Mouse (Mus musculus) hematopoietic stem cell, adult 5-6 weeks (primary cell): ENCODE measurements around the gene Atp1b1. TPM values are rescaled to one million over a fixed set of nuclear protein-coding genes. Genes with fewer than 3 reads are reported as not detected.

Experiments used
- ATAC-seq, 2 experiments: fragments of 125-278 bp in 1 of 2; replicated peaks in 1 of 2; 2 replicates each; pipeline ENCODE4 v1.8.0; 2016 to 2017; ENCODE audit warnings: inconsistent platforms in 2 of 2, mild to moderate bottlenecking in 2 of 2, moderate number of reproducible peaks in 2 of 2, low read depth in 1 of 2, moderate TSS enrichment in 1 of 2; ENCODE audit not compliant: low FRiP score in 2 of 2, poor library complexity in 2 of 2, severe bottlenecking in 2 of 2, insufficient read depth in 1 of 2, low TSS enrichment in 1 of 2
- total RNA-seq: library from RNA; stranded (forward); fragments of 172-1452, 232-1000 nt; gene quantifications from 2 replicates; pipeline ENCODE4 v1.2.3, GENCODE M21; 2017

Gene Atp1b1
- total RNA-seq = 3.1 and 9.5 TPM in 2 replicates

- peak; percentile 63 to 78 for ATAC-seq
Measured at GRCm38 (mm10) chr1:164458245-164458613, at the start of gene Atp1b1. Gene Atp1b1 (minus strand): TSS chr1:164458355.

GRCm38 (mm10) chr1:164505096-164505495 is 46.9 kb upstream of the Atp1b1 start:
- ATAC-seq = no peak

GRCm38 (mm10) chr1:164503140-164503730 is 45.1 kb upstream of the Atp1b1 start:
- no peak for ATAC-seq

- ATAC-seq = no peak
Measured at GRCm38 (mm10) chr1:164502231-164502630, 44.1 kb upstream of the Atp1b1 start.

GRCm38 (mm10) chr1:164494741-164495512 is 36.8 kb upstream of the Atp1b1 start:
- no peak for ATAC-seq

GRCm38 (mm10) chr1:164494215-164494614 is 36.1 kb upstream of the Atp1b1 start:
- ATAC-seq = no peak

GRCm38 (mm10) chr1:164493042-164493705 is 35.0 kb upstream of the Atp1b1 start:
- ATAC-seq = no peak

GRCm38 (mm10) chr1:164492476-164492875 is 34.3 kb upstream of the Atp1b1 start:
- no peak for ATAC-seq

GRCm38 (mm10) chr1:164489961-164490594 is 31.9 kb upstream of the Atp1b1 start:
- ATAC-seq = no peak

GRCm38 (mm10) chr1:164483728-164484127 is 25.6 kb upstream of the Atp1b1 start:
- ATAC-seq = no peak

GRCm38 (mm10) chr1:164482833-164483232 is 24.7 kb upstream of the Atp1b1 start:
- no peak for ATAC-seq

- ATAC-seq = no peak
Measured at GRCm38 (mm10) chr1:164481645-164482354, 23.6 kb upstream of the Atp1b1 start.

GRCm38 (mm10) chr1:164480755-164481644 is 22.8 kb upstream of the Atp1b1 start:
- ATAC-seq = no peak

GRCm38 (mm10) chr1:164475895-164476294 is 17.7 kb upstream of the Atp1b1 start:
- ATAC-seq = no peak

- ATAC-seq = no peak
Measured at GRCm38 (mm10) chr1:164474778-164475511, 16.8 kb upstream of the Atp1b1 start.

GRCm38 (mm10) chr1:164474310-164474709 is 16.2 kb upstream of the Atp1b1 start:
- ATAC-seq = no peak
